Mouse (Mus musculus) gastrocnemius, postnatal 10 days (tissue): ENCODE data around the gene Cdx2. TPM values are rescaled to one million over a fixed set of nuclear protein-coding genes. Genes with fewer than 3 reads are reported as not detected.

Experiments used
- DNase-seq: peaks from one replicate; pipeline ENCODE4 v3.0.0; 2021; ENCODE audit warnings: mixed read lengths
- total RNA-seq, 2 experiments: library from RNA; stranded (reverse); gene quantifications; 2 replicates each; pipeline ENCODE4 v1.2.3; 2021

Gene Cdx2
- total RNA-seq, 2 experiments from 2014 or later, result not detected

DNA sequence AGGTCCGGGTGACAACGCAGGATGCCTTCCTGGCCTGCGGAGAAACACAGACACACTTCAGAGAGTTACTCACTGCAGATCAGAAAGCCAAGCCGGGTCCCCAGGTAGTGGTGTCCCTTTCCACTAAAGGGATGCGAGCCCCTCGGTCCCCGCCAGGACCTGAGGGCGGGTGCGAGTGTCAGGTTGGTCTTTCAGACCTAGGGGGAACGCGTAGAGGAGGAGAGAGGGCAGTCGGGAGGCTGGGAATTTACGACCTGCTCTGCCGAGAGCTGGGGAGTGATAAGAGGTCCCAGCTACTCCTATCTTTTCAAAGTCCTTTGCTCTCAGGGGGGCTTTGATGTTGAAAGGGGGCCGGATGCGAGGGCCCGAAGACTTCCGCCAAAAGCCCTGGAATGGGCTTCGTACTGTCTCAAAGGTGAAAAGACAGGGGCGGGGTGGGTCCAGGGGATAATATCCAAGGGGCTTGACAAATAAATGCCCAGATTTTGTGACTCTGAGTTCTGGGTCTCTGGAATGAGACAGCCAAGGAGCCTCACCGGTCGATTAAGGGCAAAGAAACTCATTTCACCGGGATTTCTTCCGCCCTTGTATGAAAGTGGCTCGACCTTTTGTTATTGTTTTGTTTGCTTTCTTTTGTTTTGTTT, 8.5 kb upstream of the Cdx2 start:
- no peak for DNase-seq

GRCm38 (mm10) chr5:147314646-147315431, 7.8 kb upstream of the Cdx2 start:
- DNase-seq, result peak; percentile 42

DNA sequence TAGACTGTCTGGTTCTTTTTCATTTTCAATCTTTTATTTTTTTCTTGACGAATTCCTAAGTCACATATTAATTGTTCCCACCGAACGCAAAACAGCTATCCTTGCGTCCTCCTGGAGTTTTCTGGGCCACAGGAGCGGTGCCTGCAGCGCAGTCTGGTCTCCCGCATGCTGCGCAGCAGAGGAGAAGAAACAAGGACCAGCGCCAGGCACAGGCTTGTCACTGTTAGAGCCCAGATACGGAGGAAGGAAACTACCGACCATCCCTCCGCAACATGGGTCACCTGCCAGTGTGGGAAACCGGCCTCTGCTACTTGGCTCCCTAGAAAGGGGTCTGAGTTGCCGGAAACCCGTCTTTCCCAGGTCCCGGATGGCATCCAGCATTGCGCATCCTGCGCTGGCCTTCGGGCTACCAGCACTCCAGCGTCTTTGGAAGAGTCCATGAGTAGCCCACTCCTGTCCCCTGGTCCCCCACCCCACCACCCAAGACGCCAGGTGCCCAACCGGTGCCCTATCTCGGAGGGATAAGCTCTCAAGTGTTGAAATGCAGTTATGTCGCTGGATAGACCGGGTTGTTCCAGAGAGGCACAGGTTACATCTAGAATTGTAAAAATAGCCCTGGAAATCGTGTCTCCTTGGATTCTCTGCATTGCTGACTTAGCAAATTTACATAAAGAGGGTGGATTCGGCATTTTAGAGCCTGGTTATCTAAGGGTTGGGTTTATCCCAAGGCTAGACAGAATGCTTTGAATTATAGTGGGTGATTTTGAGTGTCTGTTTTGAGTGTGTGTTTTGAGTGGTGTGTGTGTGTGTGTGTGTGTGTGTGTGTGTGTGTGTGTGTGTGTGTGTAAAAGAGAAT, 6.0 kb upstream of the Cdx2 start:
- DNase-seq, result no peak

DNA sequence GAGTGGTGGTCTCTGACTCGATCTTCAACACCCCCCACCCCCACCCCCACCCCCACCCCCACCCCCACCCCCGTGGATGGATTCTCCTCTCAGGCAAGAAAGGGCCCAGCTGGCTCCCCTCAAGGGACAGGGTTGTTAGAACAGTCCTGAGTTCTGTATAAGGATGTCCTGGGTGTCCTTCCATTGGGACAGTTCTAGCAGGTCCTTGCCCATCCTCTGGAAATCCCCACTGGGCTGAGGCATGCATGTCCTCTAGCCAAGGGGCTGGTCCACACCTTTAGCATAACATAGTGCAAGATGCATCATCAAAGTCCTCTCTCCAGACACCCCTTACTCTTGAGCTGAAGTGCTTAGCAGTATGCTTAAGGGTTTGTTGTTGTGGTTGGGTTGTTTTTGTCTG, 2.7 kb upstream of the Cdx2 start:
- no peak for DNase-seq

GRCm38 (mm10) chr5:147308451-147308850, 1.4 kb upstream of the Cdx2 start:
- no peak for DNase-seq

DNA sequence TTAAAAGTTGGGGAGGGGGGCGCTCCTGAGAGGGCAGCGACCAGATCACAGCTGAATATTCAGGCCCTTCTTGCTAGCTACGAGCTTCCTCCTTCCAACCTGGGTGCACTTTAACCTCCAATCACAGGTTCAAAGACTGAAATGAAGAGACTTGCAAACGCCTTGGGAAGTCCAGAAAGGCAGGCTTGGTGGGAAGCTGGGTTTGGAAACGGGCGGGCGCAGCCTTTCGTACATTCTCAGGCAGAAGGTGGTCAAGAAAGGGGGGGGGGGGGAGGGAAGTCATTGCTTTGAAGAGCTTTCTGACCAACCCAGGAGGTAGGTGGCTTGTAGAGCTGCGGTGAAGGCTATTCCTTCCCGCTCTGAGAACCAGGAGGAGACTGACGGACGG, 322 bp upstream of the Cdx2 start:
- DNase-seq, result no peak

GRCm38 (mm10) chr5:147305856-147306637, 1.0 kb downstream of the Cdx2 start:
- DNase-seq, result no peak

DNA sequence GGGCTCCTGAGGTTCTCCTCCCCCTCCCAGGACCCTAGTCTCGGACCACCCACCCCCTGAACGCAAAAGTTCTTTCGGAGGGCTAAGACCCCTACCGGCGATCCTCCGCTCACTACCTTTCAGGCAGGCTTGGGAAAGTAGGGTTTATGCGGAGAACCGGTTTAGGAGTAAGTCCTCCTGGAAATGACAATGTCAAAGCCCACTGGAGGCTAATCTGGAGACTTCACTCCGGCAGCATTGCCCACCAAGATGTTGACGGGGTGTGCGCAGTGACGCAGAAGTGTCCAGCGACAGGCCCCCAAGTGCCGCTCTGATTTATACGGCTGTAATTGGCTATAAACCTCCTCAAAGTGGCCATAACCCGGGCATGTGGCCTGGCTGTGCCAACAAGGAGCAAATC, 1.9 kb downstream of the Cdx2 start:
- DNase-seq, result no peak

GRCm38 (mm10) chr5:147304276-147305155, 2.6 kb downstream of the Cdx2 start:
- no peak for DNase-seq

- DNase-seq, result no peak
These were observed 4.2 kb downstream of the Cdx2 start for GRCm38 (mm10) chr5:147302746-147303400.

DNA sequence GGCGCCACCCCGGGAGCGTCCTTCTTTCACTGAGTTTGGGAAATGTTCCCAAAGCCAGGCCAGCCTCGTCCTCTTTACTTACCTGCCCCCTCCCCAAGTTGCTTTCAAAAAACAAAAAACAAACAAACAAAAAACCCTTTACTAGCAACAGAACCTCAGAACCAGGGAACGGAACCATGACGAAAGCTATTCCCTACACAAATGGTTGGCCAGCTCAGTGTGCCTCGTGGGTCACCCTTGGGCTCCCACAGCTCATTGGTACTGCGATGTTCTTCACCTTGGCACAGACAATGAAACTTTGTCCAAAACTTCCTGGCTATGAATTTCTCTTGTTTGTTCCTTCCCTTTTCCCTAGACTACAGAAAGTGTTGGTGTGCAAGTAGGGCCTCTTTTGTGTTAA, 4.9 kb downstream of the Cdx2 start:
- DNase-seq, result no peak

DNA sequence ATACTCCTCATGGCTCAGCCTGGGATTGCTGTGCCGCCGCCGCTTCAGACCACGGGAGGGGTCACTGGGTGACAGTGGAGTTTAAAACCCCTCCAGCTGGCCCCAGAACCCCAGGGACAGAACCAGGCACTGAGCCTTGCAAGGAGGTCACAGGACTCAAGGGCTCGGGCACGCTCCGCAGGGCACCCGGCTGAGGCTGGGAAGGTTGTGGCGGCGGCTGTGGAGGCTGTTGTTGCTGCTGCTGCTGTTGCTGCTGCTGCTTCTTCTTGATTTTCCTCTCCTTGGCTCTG, 5.3 kb downstream of the Cdx2 start:
- DNase-seq, result no peak

DNA sequence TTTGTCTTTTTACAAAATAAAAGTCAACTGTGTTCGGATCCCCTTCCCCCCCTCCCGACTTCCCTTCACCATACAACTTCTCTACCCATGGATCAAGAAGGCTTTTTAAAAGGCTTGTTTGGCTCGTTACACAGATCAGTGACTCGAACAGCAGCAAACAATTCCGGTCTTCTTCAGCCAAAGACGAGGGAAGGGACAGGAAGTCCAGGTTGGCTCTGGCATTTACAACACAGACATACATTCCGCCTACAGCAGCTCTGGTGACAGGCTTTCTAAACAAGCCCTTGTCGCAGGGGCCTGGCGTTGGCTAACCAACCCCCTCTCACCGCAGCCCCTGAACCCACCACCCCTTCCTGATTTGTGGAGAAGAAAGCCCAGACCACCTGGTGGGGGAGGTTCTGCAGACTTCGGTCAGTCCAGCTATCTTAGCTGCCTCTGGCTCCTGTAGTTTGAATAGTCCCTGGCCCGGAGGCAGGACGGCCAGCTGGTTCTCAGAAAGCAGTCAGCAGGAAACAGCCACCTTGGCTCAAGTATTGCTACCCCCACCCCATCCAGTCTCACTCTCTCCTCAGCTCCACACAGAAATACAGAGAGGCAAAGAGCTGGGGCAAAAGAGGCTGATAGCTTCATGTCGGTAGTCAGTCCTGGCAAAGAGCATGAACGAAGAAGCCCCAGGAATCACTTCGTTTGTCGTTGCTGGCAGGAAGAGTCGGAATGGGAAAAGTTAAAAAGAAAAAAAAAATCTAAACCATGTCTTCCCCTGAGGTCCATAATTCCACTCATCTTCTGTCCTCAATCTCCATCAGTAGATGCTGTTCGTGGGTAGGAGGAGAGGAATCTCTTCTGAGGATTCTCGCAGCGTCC, 5.9 kb downstream of the Cdx2 start:
- no peak for DNase-seq

DNA sequence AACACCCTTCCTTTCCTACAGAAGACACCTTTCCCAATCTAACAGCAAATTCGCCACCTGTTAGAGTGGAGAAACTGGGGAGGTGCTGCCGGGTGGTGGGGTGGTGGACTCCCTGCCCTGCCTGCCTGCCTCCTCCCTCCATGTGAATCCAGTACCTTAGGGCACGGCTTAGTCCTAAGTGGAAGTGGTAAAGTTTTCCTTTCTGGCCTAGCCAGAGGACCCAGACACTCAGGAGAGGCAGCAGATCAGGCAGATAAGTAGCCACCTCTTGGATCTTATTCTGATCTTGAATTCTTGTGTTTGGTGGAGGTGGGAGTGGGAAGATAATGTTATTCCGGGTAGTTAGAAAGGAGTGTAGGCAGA, 7.1 kb downstream of the Cdx2 start:
- no peak for DNase-seq

DNA sequence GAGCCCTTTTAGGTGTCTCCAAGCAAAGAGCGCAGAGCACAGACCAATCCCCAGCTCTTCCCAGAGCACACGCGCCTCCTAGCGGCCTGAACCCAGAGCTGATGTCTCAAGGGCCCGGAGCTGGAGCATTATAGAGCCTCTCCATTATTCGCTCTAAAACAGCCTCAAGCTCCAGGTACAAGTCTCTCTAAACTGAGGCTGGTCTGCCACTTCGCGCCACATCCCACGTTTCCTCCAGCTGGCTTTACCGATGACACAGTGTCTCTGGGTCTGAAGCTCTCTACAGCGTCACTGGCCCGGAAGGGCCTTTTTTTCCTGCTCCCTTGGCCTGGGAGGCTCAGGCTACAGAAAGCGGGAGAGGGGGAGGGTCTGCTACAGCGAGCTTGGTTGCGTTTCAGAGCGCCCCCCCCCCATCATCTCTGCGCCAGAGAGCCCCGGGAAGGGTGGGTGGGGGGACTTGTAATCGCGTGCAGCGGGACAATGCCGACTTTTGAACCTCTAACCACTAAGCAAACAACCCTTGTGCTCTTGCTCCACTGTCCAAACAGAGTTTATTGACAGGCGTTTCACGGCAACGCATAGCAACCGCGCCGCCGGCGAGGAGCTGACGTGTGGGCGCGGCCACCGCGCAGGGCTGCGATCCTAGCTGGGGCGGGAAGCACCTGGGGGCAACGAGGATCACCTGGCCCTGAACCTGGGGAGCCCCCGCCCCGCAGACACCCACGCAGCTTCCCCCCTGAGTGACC, 7.6 kb downstream of the Cdx2 start:
- peak; percentile 10 for DNase-seq

- DNase-seq, result no peak
These were observed 9.8 kb downstream of the Cdx2 start for GRCm38 (mm10) chr5:147297249-147297648.

- DNase-seq, result no peak
These were observed 12.9 kb downstream of the Cdx2 start for GRCm38 (mm10) chr5:147294121-147294520.

- peak; percentile 64 for DNase-seq
These were observed 13.8 kb downstream of the Cdx2 start for GRCm38 (mm10) chr5:147293127-147293910.
